Mouse (Mus musculus): ENCODE results near the gene Pola2.
A peak's percentile ranks its signal among the peaks of the same experiment; 100 is the strongest.

The Pola2 gene

GRCm38 (mm10) chr19:5907275-5907674, 56.7 kb downstream of the Pola2 start:
- DNase-seq (ENCODE audit: low spot score in 2 of 2), result no peak

DNA sequence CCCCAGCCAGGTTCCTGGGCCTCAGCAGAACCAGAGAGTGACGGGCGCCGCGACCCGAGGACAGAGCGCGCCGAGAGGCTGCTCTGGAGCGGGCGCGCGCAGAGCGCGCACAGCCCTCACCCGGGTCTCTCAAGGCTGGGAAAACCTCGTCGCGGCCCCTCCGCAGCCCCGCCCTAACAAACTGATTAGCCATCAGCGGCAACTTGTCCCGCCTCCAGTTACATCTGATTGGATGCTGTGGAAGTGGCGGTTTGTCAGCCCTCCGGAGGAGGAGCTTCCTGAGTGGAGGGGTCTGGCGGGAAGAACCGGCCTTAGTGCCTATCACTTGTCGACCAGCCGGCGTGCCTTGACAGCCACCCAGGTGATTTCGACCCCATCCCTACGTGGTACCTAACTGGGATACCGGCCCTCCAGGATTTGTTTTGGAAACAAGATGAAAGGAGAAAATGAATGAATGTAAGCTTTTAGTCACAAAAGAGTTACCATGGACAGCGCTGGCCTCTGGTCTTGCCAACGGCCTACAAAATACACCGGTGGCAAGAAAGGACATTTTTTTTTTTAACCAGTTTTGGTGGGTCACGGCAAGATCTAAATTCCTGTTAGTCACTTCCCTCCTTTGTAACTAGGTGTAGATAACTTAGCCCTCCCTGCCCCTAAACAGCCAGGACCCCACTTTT, 69.9 kb downstream of the Pola2 start, which contains the start of gene Tigd3:
Gene Tigd3, minus strand, starts transcription at position 148 of the 677 bp plus-strand sequence.
- peak; percentile 93 to 95 for DNase-seq (ENCODE audit: low spot score in 2 of 2)

DNA sequence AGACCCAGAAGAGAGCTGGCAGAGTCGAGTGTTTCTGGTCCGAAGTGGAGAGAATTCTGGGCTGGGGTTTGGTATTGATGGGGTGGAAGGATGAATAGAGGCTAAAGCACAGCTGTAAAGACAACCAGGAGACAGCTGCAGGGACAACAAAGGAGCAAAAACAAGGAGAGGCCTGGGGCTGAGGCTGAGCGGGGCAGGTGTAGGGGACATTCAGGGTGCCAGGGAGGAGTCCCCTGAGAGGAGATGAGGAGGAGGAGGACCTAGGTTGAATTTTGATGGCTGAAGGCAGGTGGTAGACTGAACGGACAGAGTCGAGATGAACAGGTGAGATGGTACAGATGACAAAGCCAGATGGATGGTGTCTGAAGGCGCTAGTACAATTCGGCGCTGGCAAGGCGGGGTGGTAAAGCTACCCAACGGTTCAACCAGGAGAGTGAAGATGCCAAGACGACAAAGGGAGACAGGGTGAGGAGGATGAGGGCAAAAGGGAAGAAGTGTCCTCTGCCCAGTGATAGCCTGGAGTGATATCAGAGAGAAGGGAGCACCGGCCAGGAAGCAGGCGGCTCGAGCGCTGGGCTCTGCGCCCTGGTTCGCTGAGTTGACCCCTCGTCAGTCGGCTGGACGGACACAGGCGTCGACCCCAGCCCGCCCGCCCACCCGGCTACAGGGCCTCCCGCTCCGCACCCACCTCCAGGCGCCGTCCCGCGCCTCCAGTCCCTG, 70.6 kb downstream of the Pola2 start:
- DNase-seq (ENCODE audit: low spot score in 2 of 2), result no peak

DNA sequence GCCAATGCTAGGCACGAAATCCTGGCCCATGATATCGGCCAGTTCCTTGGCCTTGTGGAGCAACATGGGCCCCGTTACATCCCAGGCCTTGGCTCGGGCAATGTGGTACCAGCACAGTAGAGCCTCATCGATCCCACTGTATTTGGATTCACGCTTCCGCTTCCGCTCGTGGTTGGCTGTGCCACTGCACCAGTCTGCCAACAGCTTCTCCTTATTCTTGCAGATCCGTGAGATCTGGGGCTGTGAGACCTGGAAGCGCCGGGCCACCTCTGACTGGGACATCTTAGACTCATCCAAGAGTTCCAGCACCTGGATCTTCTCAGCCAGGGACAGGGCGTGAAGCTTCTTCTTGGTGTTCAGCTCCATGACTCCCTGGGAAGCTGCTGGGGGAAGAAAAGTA, 71.3 kb downstream of the Pola2 start:
- DNase-seq (ENCODE audit: low spot score in 2 of 2), result no peak

- DNase-seq (ENCODE audit: low spot score in 2 of 2), result no peak
Measured at GRCm38 (mm10) chr19:5892262-5892661, 71.7 kb downstream of the Pola2 start.

- no peak for DNase-seq (ENCODE audit: low spot score in 2 of 2)
Measured at GRCm38 (mm10) chr19:5891521-5892258, 72.3 kb downstream of the Pola2 start.
